Mouse (Mus musculus): ENCODE measurements around the gene Pappa2. TPM values are rescaled to one million over a fixed set of nuclear protein-coding genes. Genes with fewer than 3 reads are reported as not detected.
A peak's percentile ranks its signal among the peaks of the same experiment; 100 is the strongest.

Pappa2 gene
- polyA plus RNA-seq, 1 experiment: 0.25 TPM

DNA sequence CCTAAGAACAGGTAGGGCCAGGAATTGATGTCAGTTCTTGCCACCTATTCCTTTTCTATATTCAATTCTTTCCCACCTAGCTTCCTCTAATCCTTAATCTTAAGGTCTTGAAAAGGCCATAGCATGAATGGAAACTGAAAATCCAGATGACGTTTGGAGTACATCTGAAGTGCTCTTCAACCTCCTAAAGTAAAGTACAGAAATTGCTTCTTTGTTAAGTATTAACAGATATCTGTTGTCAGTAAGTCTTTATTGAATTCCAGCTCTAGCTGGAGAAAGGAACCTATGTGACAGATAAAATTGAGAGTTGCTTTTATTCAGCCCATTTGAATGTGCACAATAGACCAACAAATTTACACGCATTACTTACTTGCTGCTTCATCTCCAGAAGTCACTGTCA, 280.1 kb downstream of the Pappa2 start:
- Histone ChIP-seq H3K27ac (ENCODE audit: insufficient read depth, low read length) (no peak overlapping the region), H3K4me1 (ENCODE audit: control insufficient read depth, insufficient read depth, low read length) (no peaks in the 10 kb centered on the region), H3K4me3 (ENCODE audit: insufficient read depth, low read length) (no peak overlapping the region)
- TF ChIP-seq POLR2A (IDR thresholded peaks at IDR 0.05; ENCODE audit: extremely low read depth, insufficient read depth, low read length) (no peak), CTCF (IDR thresholded peaks at IDR 0.05; ENCODE audit: extremely low read depth, insufficient read depth, low read length) (no peak)

DNA sequence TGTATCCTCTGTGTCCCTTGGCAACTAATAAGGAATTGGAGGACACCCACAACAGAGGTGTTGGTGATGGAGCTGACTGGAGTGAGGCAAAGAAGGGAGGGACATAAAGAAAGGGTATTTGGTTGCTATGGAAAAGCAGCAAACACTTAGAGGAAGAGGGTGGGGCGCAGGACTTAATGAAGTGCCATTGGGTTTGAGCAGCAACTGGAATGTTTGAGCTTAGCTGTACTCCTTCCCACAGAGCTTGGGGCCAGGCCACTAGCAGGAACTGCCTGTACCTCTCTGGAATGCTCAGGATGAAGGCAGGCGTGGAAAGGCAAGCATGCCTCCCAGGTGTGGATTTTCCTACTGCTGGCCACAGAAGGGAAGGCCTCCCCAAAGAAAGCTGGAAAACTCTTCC, 281.0 kb downstream of the Pappa2 start:
- Histone ChIP-seq H3K4me1 (ENCODE audit: control insufficient read depth, insufficient read depth, low read length) (no peaks in the 10 kb centered on the region), H3K27ac (ENCODE audit: insufficient read depth, low read length) (no peak overlapping the region), H3K4me3 (ENCODE audit: insufficient read depth, low read length) (no peak overlapping the region)
- TF ChIP-seq POLR2A (IDR thresholded peaks at IDR 0.05; ENCODE audit: extremely low read depth, insufficient read depth, low read length) (no peak), CTCF (IDR thresholded peaks at IDR 0.05; ENCODE audit: extremely low read depth, insufficient read depth, low read length) (no peak)

DNA sequence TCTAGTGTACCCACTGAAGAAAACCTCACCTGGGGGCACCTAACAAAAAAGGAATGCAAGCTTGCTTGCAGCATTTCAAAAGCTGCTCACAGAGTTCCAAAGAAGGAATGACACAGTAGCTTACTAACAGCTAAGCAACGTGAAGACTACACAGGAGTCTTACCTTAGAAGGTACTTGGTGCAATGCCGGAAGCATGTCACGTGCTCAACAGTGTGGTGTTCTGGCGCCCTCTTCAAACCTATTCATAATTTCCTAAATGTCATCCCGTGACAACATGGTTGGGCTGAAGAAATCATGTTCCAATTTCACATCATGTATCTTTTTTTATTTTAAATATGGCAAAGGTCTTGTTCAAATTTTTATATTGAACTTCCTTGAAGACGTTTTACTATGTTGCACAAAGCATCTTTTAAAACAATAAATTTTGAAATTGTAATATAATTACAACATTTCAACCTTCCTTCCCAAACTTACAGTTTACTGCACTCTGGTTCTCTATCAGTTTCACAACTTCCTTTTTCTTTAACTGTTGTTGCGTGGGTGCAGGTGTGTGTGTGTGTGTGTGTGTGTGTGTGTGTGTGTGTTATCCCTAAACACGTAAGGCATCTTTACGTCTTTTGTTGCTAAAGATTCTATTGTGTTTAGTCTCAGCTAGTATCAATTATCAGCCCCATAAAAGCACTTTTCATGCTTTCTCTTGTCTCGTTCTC, 282.3 kb downstream of the Pappa2 start:
- H3K4me3 ChIP-seq (ENCODE audit: insufficient read depth, low read length): no peak overlapping the region

DNA sequence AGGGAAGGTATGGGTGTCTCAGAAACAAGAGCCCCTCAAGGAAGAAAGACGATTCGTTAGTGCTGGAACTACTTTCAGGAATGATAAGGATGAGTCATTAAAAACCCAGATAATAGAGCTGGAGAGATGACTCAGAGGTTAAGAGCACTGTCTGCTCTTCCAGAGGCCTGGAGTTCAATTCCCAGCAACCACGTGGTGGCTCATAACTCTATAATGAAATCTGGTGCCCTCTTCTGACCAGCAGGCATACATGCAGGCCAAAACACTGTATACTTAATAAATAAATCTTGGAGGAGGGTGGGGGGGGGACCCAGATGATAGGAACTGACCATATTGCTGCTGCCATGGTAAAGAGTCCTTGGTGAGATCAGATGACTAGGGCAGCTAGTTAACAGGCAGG, 282.9 kb downstream of the Pappa2 start:
- no peak for TF ChIP-seq CTCF (IDR thresholded peaks at IDR 0.05; ENCODE audit: extremely low read depth, insufficient read depth, low read length)
- TF ChIP-seq POLR2A (IDR thresholded peaks at IDR 0.05; ENCODE audit: extremely low read depth, insufficient read depth, low read length): no peak
- no peak overlapping the region for H3K4me3 ChIP-seq (ENCODE audit: insufficient read depth, low read length)
- no peaks in the 10 kb centered on the region for H3K4me1 ChIP-seq (ENCODE audit: control insufficient read depth, insufficient read depth, low read length)
- no peak overlapping the region for H3K27ac ChIP-seq (ENCODE audit: insufficient read depth, low read length)

More for the DNA sequence above, 282.3 kb downstream of the Pappa2 start:
- H3K4me1 ChIP-seq (ENCODE audit: control insufficient read depth, insufficient read depth, low read length): no peaks in the 10 kb centered on the region
- no peak for TF ChIP-seq CTCF (IDR thresholded peaks at IDR 0.05; ENCODE audit: extremely low read depth, insufficient read depth, low read length)
- TF ChIP-seq POLR2A (IDR thresholded peaks at IDR 0.05; ENCODE audit: extremely low read depth, insufficient read depth, low read length): no peak
- no peak overlapping the region for H3K27ac ChIP-seq (ENCODE audit: insufficient read depth, low read length)

DNA sequence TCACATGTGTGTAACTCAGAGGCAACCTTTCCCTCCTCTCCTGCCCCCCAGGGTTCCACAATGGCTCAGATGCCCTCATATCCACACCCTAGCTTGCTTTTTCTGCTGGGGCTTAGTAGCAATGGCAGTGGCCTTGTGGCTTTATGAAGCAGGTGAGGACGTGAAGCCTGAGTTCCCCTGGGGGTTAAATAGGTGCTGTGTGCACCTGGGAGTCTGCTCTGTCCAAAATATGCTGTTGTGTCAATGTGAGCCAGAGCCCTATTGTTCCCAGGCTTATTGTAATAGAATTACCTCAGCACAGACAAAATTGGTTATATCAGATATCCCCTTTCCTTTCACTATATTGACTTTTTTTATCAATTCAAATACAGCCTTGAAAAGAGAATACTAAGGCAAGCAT, 292.6 kb downstream of the Pappa2 start:
- no peak for TF ChIP-seq CTCF (IDR thresholded peaks at IDR 0.05; ENCODE audit: extremely low read depth, insufficient read depth, low read length)
- TF ChIP-seq POLR2A (IDR thresholded peaks at IDR 0.05; ENCODE audit: extremely low read depth, insufficient read depth, low read length): no peak
- no peak overlapping the region for H3K27ac ChIP-seq (ENCODE audit: insufficient read depth, low read length)

DNA sequence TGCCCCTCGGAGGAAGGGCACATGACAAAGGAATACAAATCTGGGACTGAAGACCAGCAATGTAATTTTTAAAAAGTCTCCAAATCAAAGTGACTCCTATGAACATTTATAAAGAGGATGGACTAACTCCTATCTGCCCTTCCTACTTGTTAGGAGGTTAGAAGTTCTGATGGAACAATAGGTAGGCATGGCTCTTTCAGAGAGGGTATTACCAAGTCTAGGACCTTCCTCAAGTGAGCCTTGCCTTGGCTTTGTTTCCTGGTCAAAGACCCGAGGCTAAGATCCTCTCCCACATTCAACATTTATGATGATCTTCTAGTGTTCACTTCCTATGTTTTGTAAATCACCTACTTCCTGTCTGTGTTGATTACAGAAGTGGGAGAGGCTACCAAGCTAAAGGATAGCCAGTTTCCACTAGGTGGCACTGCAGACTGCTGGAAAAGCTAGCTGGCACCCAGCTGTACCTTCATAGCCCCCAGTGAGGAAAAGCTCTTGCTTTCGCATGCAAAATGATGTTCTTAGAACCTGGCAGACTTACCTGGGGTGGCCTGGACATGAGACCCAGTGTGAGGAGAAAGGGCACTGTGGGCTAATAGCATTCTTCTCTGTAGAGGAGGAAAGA, 310.2 kb downstream of the Pappa2 start:
- H3K4me3 ChIP-seq (ENCODE audit: insufficient read depth, low read length): no peak overlapping the region
- no peak overlapping the region for H3K27ac ChIP-seq (ENCODE audit: insufficient read depth, low read length)
- H3K4me1 ChIP-seq (ENCODE audit: control insufficient read depth, insufficient read depth, low read length): no peaks in the 10 kb centered on the region
- TF ChIP-seq CTCF (IDR thresholded peaks at IDR 0.05; ENCODE audit: extremely low read depth, insufficient read depth, low read length) (peak; percentile 75), POLR2A (IDR thresholded peaks at IDR 0.05; ENCODE audit: extremely low read depth, insufficient read depth, low read length) (no peak)

More for the DNA sequence above, 292.6 kb downstream of the Pappa2 start:
- no peaks in the 10 kb centered on the region for H3K4me1 ChIP-seq (ENCODE audit: control insufficient read depth, insufficient read depth, low read length)
- no peak overlapping the region for H3K4me3 ChIP-seq (ENCODE audit: insufficient read depth, low read length)

DNA sequence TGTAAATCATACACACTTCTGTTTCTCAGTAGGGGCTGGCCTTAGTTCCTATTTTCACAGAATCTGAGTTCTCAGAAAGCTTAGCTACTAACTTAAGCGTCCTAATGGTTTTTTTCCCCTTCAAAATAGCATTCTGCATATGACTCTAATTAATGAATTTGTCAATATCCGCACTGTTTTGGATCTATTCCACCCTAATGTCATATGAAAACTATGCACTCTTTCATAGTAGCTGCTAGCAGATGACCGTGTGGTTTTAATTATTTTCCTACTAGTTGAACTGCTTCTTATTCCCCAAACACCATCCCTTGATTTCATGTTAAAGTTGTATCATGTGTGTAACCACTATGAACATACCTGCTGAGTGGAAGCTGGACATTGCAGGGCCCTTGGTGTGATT, 314.3 kb downstream of the Pappa2 start:
- H3K4me1 ChIP-seq (ENCODE audit: control insufficient read depth, insufficient read depth, low read length): no peaks in the 10 kb centered on the region
- no peak for TF ChIP-seq POLR2A (IDR thresholded peaks at IDR 0.05; ENCODE audit: extremely low read depth, insufficient read depth, low read length)
- no peak for TF ChIP-seq CTCF (IDR thresholded peaks at IDR 0.05; ENCODE audit: extremely low read depth, insufficient read depth, low read length)

More for the DNA sequence above, 314.3 kb downstream of the Pappa2 start:
- Histone ChIP-seq H3K4me3 (ENCODE audit: insufficient read depth, low read length) (no peak overlapping the region), H3K27ac (ENCODE audit: insufficient read depth, low read length) (no peak overlapping the region)

Measured in cortical plate, adult 2 months (tissue).